Mouse (Mus musculus) layer of hippocampus, adult 2 months (tissue): ENCODE results near the gene Thsd1. TPM values are rescaled to one million over a fixed set of nuclear protein-coding genes. Genes with fewer than 3 reads are reported as not detected.

Experiments used
- DNase-seq, 2 experiments: peaks; one replicate each; pipeline ENCODE4 v3.0.0; 2022; ENCODE audit warnings: low spot score in 2 of 2
- H3K27ac ChIP-seq: fragments of 200-600 bp; 2 replicates; pipeline ENCODE4 v1.8.1; 2022
- H3K4me3 ChIP-seq: fragments of 200-600 bp; 2 replicates; pipeline ENCODE4 v1.8.1; 2022; ENCODE audit warnings: mild to moderate bottlenecking
- CTCF ChIP-seq: fragments of 200-600 bp; conservative IDR thresholded peaks from 2 replicates; pipeline ENCODE4 v1.8.1; 2022; ENCODE audit warnings: antibody characterized with exemption, mild to moderate bottlenecking, moderate library complexity
- total RNA-seq, 2 experiments: library from RNA; stranded (reverse); gene quantifications; 2 replicates each; pipeline ENCODE4 v1.2.3; 2021

Thsd1 gene
- total RNA-seq, 2 experiments from 2014 or later = 3.0 to 3.4 TPM

DNA sequence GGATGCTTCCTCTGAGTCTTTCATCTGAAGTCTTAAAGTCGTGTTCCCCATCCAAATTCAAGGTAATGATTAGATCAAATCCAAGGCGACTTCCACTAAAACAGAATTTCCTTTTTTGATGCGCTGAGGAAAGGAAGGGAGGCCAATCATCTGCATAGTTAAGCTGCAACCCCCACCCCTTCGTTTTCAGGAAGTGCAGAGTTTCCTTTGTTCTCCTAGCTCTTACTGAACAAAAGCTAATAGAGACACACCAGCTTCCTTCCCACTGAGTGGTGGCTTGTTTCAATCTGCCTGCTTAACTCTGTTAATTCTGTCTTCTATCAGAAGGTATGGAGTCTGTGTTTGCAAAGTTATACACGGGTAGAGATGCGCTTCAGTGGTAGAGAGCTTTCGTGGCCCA lies 1.5 kb downstream of the Thsd1 start:
- DNase-seq = no peak
- peak overlapping the region; percentile 42 for H3K4me3 ChIP-seq
- TF ChIP-seq CTCF = no peak
- H3K27ac ChIP-seq = peak overlapping the region; percentile 41; the same call in 1 of the 2 replicates

DNA sequence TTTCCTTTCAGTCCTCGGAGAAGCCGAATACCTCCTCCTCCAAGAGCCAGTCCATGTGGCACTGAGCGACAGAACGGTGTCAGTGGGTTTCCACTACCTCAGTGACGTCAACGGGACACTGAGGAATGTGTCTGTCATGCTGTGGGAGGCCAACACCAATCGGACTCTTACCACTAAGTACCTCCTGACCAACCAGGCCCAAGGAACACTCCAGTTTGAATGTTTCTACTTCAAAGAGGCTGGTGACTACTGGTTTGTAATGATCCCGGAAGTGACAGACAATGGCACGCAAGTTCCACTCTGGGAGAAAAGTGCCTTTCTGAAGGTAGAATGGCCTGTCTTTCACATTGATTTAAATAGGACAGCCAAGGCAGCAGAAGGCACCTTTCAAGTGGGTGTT lies 15.9 kb downstream of the Thsd1 start:
- Histone ChIP-seq H3K27ac (no peak overlapping the region), H3K4me3 (no peak overlapping the region)
- no peak for TF ChIP-seq CTCF
- DNase-seq = no peak

- no peak for TF ChIP-seq CTCF
These were observed 18.6 kb downstream of the Thsd1 start for GRCm38 (mm10) chr8:22245663-22246062.

GRCm38 (mm10) chr8:22247956-22248355 lies 20.8 kb downstream of the Thsd1 start:
- H3K27ac ChIP-seq = 0 out of 2 replicates have a peak overlapping the region, but pooled peaks have one; percentile 43
- H3K4me3 ChIP-seq = no peak overlapping the region
- DNase-seq = peak in 1 of 2 experiments; percentile 11
- TF ChIP-seq CTCF = no peak

More at GRCm38 (mm10) chr8:22245663-22246062, 18.6 kb downstream of the Thsd1 start:
- H3K4me3 ChIP-seq = no peak overlapping the region
- no peak for DNase-seq
- H3K27ac ChIP-seq = no peak overlapping the region

- TF ChIP-seq CTCF = no peak
- no peak overlapping the region for H3K4me3 ChIP-seq
- DNase-seq = no peak
- no peak overlapping the region for H3K27ac ChIP-seq
These were observed 22.0 kb downstream of the Thsd1 start for GRCm38 (mm10) chr8:22249080-22249479.

DNA sequence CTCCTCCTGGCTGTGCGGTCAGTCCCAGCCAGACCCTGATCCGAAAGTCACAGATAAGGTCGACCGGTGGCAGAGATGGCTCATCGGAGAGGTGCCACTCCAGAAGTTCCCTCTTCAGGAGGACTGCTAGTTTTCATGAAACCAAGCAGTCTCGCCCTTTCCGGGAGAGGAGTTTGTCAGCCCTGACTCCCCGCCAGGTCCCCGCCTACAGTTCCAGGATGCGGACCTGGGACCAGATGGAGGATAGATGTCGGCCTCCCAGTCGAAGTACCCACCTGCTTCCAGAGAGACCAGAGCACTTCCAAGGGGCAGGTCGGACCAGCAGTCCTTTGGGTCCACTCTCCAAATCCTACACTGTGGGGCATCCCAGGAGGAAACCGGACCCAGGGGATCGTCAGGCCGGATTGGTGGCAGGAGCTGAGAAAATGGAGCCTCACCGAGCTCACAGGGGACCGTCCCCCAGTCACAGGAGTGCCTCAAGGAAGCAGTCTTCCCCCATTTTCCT lies 31.9 kb downstream of the Thsd1 start:
- peak overlapping the region; percentile 32; the same call in 1 of the 2 replicates for H3K27ac ChIP-seq
- no peak for DNase-seq
- TF ChIP-seq CTCF = no peak

GRCm38 (mm10) chr8:22259531-22259930 lies 32.4 kb downstream of the Thsd1 start:
- DNase-seq = no peak
- H3K27ac ChIP-seq = peak overlapping the region; percentile 32; the same call in 1 of the 2 replicates
- no peak overlapping the region for H3K4me3 ChIP-seq
- no peak for TF ChIP-seq CTCF

More for the DNA sequence above, 31.9 kb downstream of the Thsd1 start:
- no peak overlapping the region for H3K4me3 ChIP-seq

DNA sequence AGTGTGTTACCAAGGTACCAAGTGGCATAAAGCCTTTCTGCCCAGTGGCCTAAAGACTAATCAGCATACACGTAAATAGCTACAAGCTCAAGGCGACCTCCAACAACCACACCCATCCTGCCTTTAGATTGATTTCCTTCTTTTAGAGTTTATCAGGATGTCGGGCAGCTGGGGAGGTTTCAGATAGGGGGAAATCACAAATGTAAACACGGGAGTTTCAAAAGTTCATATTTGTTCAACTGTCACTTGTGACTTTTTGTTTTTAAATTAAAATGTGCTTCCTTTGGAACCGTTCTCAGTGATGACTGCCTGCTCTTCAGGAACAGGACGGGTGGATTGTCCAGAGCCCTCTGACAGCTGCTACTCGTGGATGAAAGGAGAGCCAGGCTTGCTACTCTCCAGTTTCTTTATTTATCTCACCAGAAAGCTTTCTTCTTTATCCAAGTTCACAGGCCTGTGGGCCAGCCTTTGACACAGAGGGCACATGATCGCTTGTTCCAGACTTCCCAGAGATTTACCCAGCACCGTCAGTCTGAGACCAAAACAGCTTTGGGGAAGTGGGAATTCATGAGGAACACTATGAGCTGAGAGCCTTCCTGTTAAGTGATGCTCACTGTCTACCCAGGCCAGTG lies 33.1 kb downstream of the Thsd1 start:
- TF ChIP-seq CTCF = no peak
- Histone ChIP-seq H3K4me3 (no peak overlapping the region), H3K27ac (peak overlapping the region; percentile 10; the same call in 1 of the 2 replicates)
- DNase-seq = no peak

- DNase-seq = no peak
- no peak for TF ChIP-seq CTCF
- H3K4me3 ChIP-seq = no peak overlapping the region
- H3K27ac ChIP-seq = no peak overlapping the region
These were observed 35.2 kb downstream of the Thsd1 start for GRCm38 (mm10) chr8:22262267-22262666.

DNA sequence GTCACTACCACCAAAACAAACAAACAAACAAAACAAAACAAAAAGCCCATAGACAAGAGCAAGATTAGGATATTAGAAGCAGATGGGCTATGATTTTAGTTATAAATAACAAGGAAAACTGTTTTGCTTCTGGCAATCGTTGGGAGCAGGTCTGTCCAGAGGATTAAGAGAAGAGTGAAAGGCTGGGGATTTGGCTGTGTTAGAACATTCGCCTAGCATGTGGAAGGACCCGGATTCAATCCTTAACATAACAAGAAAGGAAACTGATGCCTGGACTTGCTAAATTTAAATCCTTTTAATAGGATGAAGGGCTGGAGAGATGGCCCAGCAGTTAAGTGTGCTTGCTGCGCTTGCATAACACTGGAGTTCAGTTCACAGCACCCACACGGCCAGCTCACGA lies 37.2 kb downstream of the Thsd1 start:
- Histone ChIP-seq H3K4me3 (no peak overlapping the region), H3K27ac (no peak overlapping the region)
- DNase-seq = no peak
- no peak for TF ChIP-seq CTCF

GRCm38 (mm10) chr8:22264787-22265186 lies 37.7 kb downstream of the Thsd1 start:
- no peak for TF ChIP-seq CTCF
- DNase-seq = no peak
- H3K4me3 ChIP-seq = no peak overlapping the region
- no peak overlapping the region for H3K27ac ChIP-seq

- no peak for TF ChIP-seq CTCF
- H3K4me3 ChIP-seq = no peak overlapping the region
- DNase-seq = no peak
- H3K27ac ChIP-seq = no peak overlapping the region
These were observed 38.1 kb downstream of the Thsd1 start for GRCm38 (mm10) chr8:22265194-22265593.

- Histone ChIP-seq H3K4me3 (no peak overlapping the region), H3K27ac (no peak overlapping the region)
- TF ChIP-seq CTCF = no peak
- DNase-seq = no peak
These were observed 39.7 kb downstream of the Thsd1 start for GRCm38 (mm10) chr8:22266809-22267208.

DNA sequence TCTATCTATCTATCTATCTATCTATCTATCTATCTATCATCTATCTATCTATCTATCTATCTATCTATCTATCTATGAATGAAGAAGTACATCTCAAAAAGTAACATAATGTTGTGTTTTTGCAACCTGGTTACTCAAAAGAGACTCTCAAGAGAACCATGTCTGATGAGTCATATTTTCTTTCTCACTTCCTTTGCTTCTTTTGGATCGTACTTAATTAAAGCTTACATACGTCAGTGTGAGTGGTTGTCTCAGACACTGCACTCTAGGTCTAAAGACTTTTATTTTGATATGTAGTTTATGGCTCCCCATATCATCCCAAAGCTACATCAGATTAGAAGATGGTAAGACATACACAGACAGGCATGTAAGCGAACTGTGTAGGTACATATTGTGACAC lies 46.0 kb downstream of the Thsd1 start:
- DNase-seq = no peak
- TF ChIP-seq CTCF = no peak
- H3K27ac ChIP-seq = no peak overlapping the region

DNA sequence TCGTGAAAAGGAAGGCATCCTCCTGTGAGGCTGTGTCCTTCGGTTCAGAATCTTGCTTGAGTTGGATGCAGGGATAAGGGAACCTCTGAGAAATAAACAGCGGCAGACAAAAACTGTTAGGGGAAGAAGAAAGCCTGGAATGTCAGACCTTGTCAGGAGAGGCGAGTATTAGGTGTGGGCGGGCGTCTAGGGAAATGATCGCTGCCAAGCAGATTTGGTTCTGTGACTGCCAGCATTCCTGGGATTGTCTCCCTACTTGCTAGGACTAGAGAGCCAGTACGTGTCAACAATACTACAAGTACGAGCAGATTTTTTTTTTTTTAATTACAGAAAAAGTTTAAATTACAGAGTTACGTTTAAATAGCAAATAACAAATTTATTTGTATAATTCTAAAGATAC lies 47.5 kb downstream of the Thsd1 start:
- TF ChIP-seq CTCF = no peak
- no peak for DNase-seq
- H3K4me3 ChIP-seq = no peak overlapping the region

More for the DNA sequence above, 46.0 kb downstream of the Thsd1 start:
- H3K4me3 ChIP-seq = no peak overlapping the region

More for the DNA sequence above, 47.5 kb downstream of the Thsd1 start:
- no peak overlapping the region for H3K27ac ChIP-seq
